Mouse (Mus musculus) megakaryocyte-erythroid progenitor cell, adult 5-6 weeks (primary cell): ENCODE results near the gene Psma1. TPM values are rescaled to one million over a fixed set of nuclear protein-coding genes. Genes with fewer than 3 reads are reported as not detected.

Experiments used
- ATAC-seq: replicated peaks from 2 replicates; pipeline ENCODE4 v1.8.0; 2016; ENCODE audit warnings: mild to moderate bottlenecking, inconsistent platforms; ENCODE audit not compliant: severe bottlenecking, poor library complexity, low FRiP score, low TSS enrichment
- total RNA-seq, 2 experiments: library from RNA; stranded (forward) in 1 of 2; stranded (reverse) in 1 of 2; fragments of 200-1000, 215-1000 nt in 1 of 2; fragments of >200 nt in 1 of 2; fragmentation: Nextera tagmentation in 1 of 2; gene quantifications; 2 replicates each; pipeline ENCODE4 v1.2.3; 2014 to 2017

Gene Psma1
- total RNA-seq, 2 experiments from 2014 or later, result 276 to 286 TPM

DNA sequence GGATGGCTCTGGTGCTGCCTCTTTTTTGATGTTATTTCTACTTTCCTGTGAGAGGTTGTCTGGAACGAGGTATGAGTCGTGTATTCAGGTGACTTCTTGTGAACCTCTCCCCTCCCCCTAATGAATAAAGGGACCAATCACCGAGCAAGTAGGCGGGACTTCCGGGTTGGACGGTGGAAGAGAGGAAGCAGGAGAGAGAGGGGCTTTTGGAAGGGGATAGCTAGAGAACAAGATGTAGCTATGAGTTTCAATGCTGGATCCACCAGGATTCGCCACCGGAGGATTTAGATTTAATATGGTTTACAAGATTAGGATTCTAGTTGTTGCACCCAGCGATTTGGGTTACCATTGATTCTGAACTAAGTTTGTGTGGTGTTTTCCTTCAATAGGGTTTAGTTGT, 7.1 kb upstream of the Psma1 start:
- ATAC-seq, result no peak

DNA sequence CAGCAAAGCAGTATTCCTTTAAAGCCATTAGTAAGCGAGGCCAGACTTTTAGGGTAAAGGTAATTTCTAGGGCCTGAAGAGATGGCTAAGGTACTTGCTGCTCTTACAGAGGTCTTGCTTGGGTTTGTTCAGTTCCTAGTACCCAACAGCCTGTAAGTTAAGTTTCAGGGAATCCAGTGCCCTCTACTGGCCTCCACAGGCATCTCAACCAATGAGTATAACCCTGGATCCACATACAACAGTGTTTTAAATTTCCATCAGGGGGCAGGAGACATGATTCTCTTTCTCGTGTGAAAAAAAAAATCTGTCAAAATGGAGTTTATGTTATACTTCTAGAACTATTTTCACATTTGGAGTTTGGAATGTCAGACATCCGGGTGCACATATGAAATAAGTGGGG, 5.8 kb upstream of the Psma1 start:
- peak; percentile 96 for ATAC-seq

DNA sequence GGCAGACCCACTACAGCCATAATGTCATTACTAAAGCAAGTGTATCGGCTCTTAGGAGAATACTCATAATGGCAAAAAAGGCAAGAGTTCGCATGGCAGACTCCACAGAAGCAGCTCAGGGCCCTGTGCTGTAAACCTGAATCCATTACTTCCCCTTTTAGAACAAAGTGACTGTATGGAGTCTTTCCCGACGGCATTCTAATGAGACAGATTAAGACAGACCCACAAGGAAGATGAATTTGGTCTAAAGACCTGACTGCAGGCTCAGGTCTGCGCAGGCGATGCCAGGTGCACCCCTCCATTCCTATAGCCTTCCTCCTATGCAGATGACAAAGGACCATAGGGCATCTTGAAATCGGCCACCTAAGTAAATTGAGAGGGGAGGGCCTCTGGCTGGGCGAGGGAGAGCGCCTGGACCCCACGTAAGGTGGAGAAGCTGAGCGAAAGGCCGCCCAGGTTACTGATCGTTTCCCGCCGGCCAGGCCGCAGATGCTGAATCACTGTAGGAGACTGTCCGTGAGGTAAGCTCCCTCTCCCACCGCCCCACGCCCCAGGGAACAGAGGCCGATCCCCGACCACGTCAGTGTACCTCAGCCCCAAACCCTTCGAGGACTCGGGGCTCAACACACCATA, 430 bp downstream of the Psma1 start:
- ATAC-seq, result peak; percentile 82

DNA sequence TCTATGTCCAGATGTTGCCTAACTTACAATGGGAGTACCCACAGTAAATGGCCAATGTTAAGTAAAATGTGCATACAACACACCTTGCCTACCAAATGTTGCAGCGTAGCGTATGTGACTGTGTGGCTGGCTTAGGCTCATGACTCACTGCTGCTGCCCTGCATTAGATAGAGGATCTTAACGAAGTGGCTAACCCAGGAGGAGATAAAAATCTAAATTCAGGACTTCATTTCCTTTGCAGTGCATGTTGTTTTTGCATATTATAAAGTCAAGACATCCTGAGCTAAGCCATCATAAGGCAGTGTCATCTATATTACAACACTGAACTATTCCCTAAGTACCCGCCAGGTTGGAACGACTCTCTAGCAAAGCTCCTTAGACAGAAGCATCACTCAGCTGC, 7.5 kb downstream of the Psma1 start:
- ATAC-seq, result no peak

DNA sequence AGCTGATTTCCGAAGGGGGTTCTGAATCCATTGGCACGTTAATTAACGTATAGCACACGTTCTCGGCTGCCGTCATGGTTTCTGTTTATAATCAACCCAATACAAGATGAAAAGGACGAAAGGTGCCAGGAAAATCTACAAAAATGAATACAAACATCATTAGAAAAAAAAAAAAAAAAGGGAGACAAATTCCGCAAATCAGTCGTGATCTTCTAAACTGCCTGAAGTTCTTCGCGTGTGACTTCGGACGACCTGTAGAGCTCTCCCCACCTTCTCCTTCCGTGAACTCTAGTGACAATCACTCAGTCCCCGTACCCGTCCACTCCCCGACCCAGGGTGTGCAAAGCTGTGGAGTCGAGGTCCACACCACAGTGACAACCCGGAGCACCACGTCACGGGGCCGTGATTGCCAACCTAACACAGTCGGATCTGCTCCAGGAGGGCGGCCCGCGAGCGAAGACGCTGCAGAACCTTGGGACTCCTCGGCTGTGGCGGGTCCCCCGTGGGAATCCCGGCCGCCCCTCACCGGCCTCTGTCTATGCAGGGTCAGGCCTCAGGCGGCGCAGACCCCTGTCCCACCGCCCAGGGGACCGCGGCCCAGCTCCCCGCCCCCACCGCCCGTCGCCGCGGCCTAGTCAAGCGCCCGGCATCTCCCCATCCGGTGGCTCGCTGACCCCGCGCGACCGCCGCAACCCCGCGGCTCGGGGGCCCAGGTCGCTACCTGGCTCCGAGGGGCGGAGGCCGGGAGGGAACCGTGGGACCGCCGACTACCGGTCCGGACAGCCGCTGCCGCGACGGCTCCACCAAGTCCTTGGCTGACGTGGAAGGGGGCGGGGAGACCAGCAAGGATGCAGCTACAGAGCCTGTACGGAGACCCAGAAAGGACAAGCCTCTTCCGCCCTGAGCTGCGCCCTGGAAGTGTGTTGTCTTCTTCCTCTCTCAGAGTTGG, 21.8 kb downstream of the Psma1 start, which contains the start of gene Copb1:
Gene Copb1 (minus strand): TSS at position 827 of the 949 bp plus-strand sequence.
- ATAC-seq, result peak; percentile 98

DNA sequence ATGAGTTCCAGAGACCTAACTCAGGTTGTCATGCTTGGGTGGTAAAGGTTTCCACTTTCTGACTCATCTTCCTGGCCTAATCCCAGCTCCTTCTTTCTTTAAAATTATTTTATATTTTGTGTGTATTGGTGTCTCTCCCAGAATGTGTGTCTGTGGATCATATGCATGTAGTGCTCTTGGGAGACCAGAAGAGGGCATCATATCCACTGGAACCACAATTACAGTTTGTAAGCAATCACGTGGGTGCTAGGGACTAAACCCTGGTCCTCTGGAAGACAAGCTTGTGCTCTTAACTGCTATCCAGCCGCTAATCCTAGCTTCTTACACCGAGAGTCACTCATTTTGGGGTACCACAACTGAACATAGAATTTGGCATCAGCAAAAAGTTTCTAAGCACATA, 24.2 kb downstream of the Psma1 start:
- ATAC-seq, result no peak

DNA sequence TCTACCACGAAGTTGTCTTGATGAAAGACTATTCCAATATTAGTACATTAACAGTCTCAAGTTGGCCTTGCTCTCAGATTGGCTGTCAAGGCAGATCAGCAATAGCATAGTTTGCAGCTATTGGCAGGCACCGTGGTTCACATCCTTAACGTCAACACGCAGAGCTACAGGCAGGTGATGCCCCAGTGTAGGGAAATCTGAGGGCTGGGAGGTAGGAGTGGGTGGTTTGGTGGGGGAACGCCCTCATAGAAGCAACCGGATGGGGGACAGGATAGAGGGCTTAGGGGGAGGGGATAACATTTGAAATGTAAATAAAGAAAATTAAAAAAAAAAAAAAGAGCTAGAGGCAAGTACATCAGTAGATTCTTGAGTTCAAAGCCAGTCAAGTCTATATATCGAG, 41.9 kb downstream of the Psma1 start:
- no peak for ATAC-seq

DNA sequence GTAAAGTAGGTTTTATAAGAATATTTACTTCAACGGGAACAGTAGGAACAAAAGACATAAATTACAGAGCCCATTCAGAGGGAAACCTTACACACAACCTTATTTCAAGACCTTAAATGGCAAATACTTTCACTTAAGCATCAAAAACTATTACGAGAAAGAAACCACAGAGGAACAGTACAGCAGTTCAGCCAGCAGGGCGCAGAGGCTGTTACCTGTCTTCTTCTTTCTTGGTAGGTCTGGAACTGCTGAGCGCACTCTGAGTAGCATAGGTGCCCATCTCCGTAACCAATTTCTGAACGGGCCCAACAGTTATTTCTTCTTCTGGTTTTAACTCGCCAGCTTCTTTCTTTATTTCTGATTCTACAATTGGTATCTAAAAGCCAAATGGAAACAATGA, 42.9 kb downstream of the Psma1 start:
- peak; percentile 59; the same call in 1 of the 2 replicates for ATAC-seq

DNA sequence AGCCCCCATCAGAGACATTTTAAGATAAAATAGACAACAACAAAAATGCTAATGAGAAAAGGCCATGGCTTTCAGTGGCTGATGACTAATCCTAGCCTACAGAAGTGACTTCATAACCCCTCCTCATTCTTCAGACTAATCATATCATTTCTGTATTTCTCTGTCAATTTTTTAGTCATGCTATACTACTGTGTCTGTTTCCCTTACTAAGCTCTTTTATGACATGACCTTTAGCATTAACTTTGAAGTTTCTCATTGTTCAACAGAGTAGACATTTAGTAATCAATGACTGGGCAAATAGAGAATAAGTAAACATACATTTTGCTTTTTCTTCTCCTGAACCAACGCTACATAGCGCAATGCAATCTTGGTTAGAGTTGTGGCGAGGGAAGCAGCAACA, 44.1 kb downstream of the Psma1 start:
- ATAC-seq, result no peak

DNA sequence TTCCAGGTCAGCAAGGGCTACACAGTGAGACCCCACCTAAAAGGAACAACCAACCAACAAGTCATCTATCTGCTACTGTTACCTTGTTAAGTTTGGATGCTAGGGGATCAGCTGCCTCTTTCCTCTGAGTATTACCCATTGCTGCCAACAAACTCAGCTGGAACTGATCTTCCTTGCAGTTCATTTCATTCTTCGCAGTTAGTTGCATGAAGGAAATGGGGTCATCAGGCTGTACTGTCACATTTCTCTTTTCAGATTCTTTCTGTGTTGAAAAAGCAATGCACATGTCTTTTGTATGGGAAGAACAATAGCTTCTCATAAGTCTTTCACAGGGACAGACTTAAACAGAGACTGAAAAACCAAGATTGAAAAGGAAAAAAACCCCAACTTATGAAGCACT, 49.4 kb downstream of the Psma1 start:
- no peak for ATAC-seq

DNA sequence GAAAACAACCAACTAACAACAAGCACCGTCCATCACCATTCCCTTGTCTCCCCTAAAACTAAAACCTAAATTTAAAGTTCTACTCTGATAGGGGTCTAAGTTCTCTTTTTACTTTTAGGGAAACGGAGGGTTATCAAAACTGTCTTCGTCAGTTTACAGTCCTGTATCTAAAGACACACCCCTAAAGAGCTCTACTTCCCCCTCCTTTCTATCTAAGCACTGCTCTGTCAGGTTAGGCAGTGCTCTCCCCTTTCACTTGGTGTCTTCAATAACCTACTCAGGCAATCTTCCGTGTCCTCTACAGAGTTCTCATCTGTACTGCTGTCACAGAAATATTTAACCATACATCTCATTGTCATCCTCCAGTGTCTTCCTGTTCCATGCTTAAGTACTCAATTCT, 55.5 kb downstream of the Psma1 start:
- 0 out of 2 replicates have a peak, but pooled peaks have one; percentile 52 for ATAC-seq

DNA sequence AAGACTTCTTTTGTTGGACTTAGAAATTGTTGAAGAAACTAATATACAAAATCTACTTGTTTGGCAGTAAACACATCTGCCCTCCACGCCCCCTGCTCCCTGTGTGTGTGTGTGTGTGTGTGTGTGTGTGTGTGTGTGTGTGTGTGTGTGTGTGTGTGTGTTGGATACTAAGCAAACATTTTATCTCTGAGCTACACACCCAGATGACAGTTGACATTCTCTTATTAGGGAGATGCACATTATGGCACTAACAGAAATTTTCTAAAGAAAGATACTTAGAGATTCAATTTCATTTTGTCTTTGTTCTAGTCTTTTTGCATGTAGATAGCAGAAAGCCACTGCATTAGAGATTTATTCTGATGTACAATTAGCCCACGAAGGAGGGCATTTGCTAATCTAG, 59.0 kb downstream of the Psma1 start:
- ATAC-seq, result 0 out of 2 replicates have a peak, but pooled peaks have one; percentile 57

Other genes starting within 250 kb of the Psma1 start
- 1.2 and 3.8 TPM in 2 replicates for gene Rras2, start 158.3 kb downstream of the Psma1 start, total RNA-seq (2014; fragmentation: Nextera tagmentation)
- gene Rras2, start 158.3 kb downstream of the Psma1 start, total RNA-seq (2017), result 2.1 and 3.4 TPM in 2 replicates
- 69.9 and 92.9 TPM in 2 replicates for gene Copb1, start 21.4 kb downstream of the Psma1 start, total RNA-seq (2014; fragmentation: Nextera tagmentation)
- 69.6 and 89.7 TPM in 2 replicates for gene Copb1, start 21.4 kb downstream of the Psma1 start, total RNA-seq (2017)
- gene Pde3b, start 139.2 kb upstream of the Psma1 start, total RNA-seq (2014; fragmentation: Nextera tagmentation), result 7.0 and 14.4 TPM in 2 replicates
- 15.3 and 24.4 TPM in 2 replicates for gene Pde3b, start 139.2 kb upstream of the Psma1 start, total RNA-seq (2017)